8 mouse cellular contexts compared by ENCODE assay signal in the genomic region with DNA sequence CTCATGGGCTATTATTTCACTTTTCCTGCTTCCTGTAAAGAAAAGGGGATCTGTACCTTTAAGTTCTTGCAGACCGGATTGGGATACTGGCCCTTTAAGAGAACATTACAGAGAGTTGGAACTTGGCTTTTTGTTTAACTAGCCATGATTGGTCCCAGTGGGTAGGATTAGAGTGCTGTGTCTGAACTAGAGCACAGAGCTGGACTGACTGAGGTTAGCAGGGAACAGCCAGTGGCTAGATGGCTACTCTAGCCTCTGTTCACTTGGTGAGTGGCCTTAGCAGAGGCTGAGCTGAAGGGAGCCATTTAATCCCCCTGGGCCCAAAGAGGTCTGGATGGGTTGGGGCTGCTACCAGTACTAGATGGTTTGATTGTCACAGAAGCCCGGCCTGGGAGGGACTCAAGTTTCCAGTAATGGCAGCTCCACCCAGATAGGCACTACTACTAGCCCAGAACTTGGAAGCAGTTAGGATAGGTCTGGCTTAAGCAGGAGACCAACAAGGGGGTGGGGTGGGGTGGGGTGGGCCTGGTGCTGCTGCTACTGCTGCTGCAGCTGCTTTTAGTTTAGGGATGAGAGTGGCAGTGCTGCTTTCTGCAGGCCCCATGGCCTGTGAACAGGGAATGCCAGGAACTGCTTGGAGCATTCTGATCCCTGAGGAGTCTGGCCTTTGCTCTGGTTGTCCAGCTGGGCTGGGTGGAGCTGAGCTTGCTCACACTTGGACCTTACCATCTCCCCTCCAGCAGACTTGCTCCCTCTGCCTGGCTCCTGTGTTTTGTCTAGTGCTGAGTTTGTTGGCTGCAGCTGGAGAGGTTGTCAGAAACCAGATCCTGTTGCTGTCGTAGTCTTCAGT.
DNase-seq lines count a peak whose midpoint lies in the region; ATAC-seq and TF ChIP-seq lines count a peak whose summit lies in the region.

No protein-coding gene starts in this region.

- H3K9ac ChIP-seq in hindbrain, postnatal 0 days (replicated peaks; ENCODE audit: low read length): no peak overlapping the region
- H3K9ac ChIP-seq in liver, embryonic 14.5 days (replicated peaks): no peak overlapping the region; the same call in 1 of the 2 replicates

- no peak for TF ChIP-seq CTCF in hindbrain, postnatal 0 days (IDR thresholded peaks at IDR 0.05; ENCODE audit: low read depth)
- no peak for TF ChIP-seq CTCF in liver, embryonic 14.5 days (IDR thresholded peaks at IDR 0.05; ENCODE audit: low read depth)

- peak overlapping the region; percentile 36; the same call in 1 of the 2 replicates for H3K27ac ChIP-seq in hindbrain, postnatal 0 days
- H3K27ac ChIP-seq in liver, embryonic 14.5 days: no peak overlapping the region

- ATAC-seq in hindbrain, postnatal 0 days: peak; percentile 33; the same call in 1 of the 2 replicates
- ATAC-seq in liver, embryonic 14.5 days (ENCODE audit: insufficient read depth): peak; percentile 44
- no peak for ATAC-seq in erythroid progenitor cell, adult 5-6 weeks (replicated peaks; ENCODE audit: low FRiP score, poor library complexity, severe bottlenecking)

- no peak for TF ChIP-seq EP300 in liver, embryonic 14.5 days (IDR thresholded peaks at IDR 0.05; ENCODE audit: low read depth)

- H3K4me1 ChIP-seq in hindbrain, postnatal 0 days (ENCODE audit: insufficient read depth, low read length): peaks cover 28% of the 10 kb centered on the region
- H3K4me1 ChIP-seq in liver, embryonic 14.5 days (replicated peaks; ENCODE audit: control insufficient read depth in 2 of 2, insufficient read depth in 2 of 2, low read length in 1 of 2): peaks cover 0 to 6% of the 10 kb centered on the region in 2 experiments; a peak in 1 of 4 replicates

- H3K4me3 ChIP-seq in hindbrain, postnatal 0 days (ENCODE audit: low read length): no peak overlapping the region
- H3K4me3 ChIP-seq in liver, embryonic 14.5 days (ENCODE audit: insufficient read depth in 1 of 2, low read depth in 2 of 2, low read length in 2 of 2): no peak overlapping the region

- peak; percentile 36 for DNase-seq in testis, postnatal 14 days (ENCODE audit: low spot score)
- no peak for DNase-seq in testis, postnatal 10 days (ENCODE audit: low spot score)
- DNase-seq in gastrocnemius, adult 8-10 months (ENCODE audit: low spot score in 2 of 2): peak; percentile 57 to 71
- peak; percentile 56 for DNase-seq in hindbrain, postnatal 0 days (ENCODE audit: low spot score)
- DNase-seq in liver, embryonic 14.5 days (ENCODE audit: low read depth in 3 of 3, low spot score in 3 of 3): peak in 1 of 3 experiments; percentile 13
- peak; percentile 80 for DNase-seq in skeletal muscle tissue, adult 2 months (ENCODE audit: low read depth, low spot score)
- DNase-seq in thymus, postnatal 10 days (ENCODE audit: low spot score in 2 of 2): no peak

- H3K27me3 ChIP-seq in hindbrain, postnatal 0 days (ENCODE audit: insufficient read depth, low read length): no peaks in the 10 kb centered on the region
- H3K27me3 ChIP-seq in liver, embryonic 14.5 days (ENCODE audit: control insufficient read depth, insufficient read depth, low read length): no peaks in the 10 kb centered on the region

- no peaks in the 10 kb centered on the region for H3K36me3 ChIP-seq in hindbrain, postnatal 0 days (ENCODE audit: insufficient read depth, low read length)
- H3K36me3 ChIP-seq in liver, embryonic 14.5 days (replicated peaks; ENCODE audit: control insufficient read depth, insufficient read depth, low read depth): no peaks in the 10 kb centered on the region

- peak overlapping the region; percentile 30 for H3K4me2 ChIP-seq in hindbrain, postnatal 0 days (ENCODE audit: low read depth, low read length)
- peak overlapping the region; percentile 40 for H3K4me2 ChIP-seq in liver, embryonic 14.5 days (ENCODE audit: low read depth)

- WGBS in hindbrain, postnatal 0 days: 43% methylated on average over 3 of the region's 3 CpGs
- 41% methylated on average over 3 of the region's 3 CpGs for WGBS in liver, embryonic 14.5 days (ENCODE audit: insufficient replicate concordance)

- H3K9me3 ChIP-seq in hindbrain, postnatal 0 days (ENCODE audit: low read length): no peaks in the 10 kb centered on the region
- H3K9me3 ChIP-seq in liver, embryonic 14.5 days (ENCODE audit: control insufficient read depth, low read length): no peaks in the 10 kb centered on the region

Comparison
In these comparisons a context has a peak if more than half of its experiments do, and no peak if none do; other contexts are left out.
1. DNase-seq: peak in testis, postnatal 14 days (single experiment), gastrocnemius, adult 8-10 months (2 of 2), hindbrain, postnatal 0 days (single experiment) and skeletal muscle tissue, adult 2 months (single experiment); none in testis, postnatal 10 days (single experiment) and thymus, postnatal 10 days (0 of 2).